Mouse (Mus musculus): Measurements from ENCODE around the gene Gm11146.

DNA sequence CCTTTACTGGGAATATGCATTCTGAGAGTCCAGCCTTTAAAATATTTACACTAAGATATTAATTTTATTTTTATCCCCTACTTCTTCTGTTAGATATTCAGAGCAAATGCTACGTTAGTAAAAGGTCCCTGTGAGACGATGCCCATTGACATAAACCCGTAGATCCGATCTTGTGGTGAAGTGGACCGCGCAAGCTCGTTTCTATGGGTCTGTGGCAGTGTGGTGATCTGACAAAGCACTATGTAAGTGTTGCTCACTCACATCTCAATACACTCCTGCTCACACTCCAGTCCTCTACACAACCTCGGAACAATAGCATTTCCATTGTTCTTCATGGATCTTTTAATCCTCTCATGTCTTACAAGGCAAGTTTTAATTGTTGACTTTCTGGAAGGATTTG lies 3.1 kb downstream of the Gm11146 start:
- TF ChIP-seq CTCF (IDR thresholded peaks at IDR 0.05; ENCODE audit: low read depth, low read length), result no peak
- TF ChIP-seq POLR2A (IDR thresholded peaks at IDR 0.05; ENCODE audit: borderline replicate concordance, low read depth, low read length), result no peak

Measured in bone marrow macrophage, adult 2 months (primary cell).